Mouse (Mus musculus) heart, embryonic 11.5 days (tissue): ENCODE results near the gene Patj. TPM values are rescaled to one million over a fixed set of nuclear protein-coding genes. Genes with fewer than 3 reads are reported as not detected.

Experiments
- ATAC-seq: fragments of 200-750 bp; cut with Nextera tagmentation; replicated peaks from 2 replicates; pipeline ENCODE4 v1.8.0; 2017; ENCODE audit warnings: moderate library complexity; ENCODE audit not compliant: insufficient number of reproducible peaks, low FRiP score, low TSS enrichment
- H3K27ac ChIP-seq: fragments of 300-500 bp; sonication (generic); 2 replicates; pipeline ENCODE4 v1.5.1; 2014; ENCODE audit warnings: mild to moderate bottlenecking, low read depth, low read length
- H3K27me3 ChIP-seq: fragments of 300-500 bp; sonication (generic); 2 replicates; pipeline ENCODE4 v1.6.1; 2014; ENCODE audit warnings: mild to moderate bottlenecking, low read length, mixed read lengths; ENCODE audit not compliant: control insufficient read depth, insufficient read depth
- H3K36me3 ChIP-seq: fragments of 300-500 bp; sonication (generic); 2 replicates; pipeline ENCODE4 v1.6.1; 2014; ENCODE audit warnings: mild to moderate bottlenecking, low read length, moderate library complexity, mixed read lengths; ENCODE audit not compliant: control insufficient read depth, insufficient read depth
- H3K4me1 ChIP-seq: fragments of 300-500 bp; sonication (generic); 2 replicates; pipeline ENCODE4 v1.6.1; 2014; ENCODE audit warnings: low read length; ENCODE audit not compliant: control insufficient read depth, insufficient read depth
- H3K4me2 ChIP-seq: fragments of 300-500 bp; sonication (generic); 2 replicates; pipeline ENCODE4 v1.6.1; 2014; ENCODE audit warnings: mild to moderate bottlenecking, moderate library complexity
- H3K4me3 ChIP-seq: fragments of 300-500 bp; sonication (generic); 2 replicates; pipeline ENCODE4 v1.5.1; 2014; ENCODE audit warnings: low read depth, low read length
- H3K9ac ChIP-seq: fragments of 300-500 bp; sonication (generic); 2 replicates; pipeline ENCODE4 v1.6.1; 2014; ENCODE audit warnings: mild to moderate bottlenecking, low read depth, low read length, moderate library complexity
- H3K9me3 ChIP-seq: fragments of 300-500 bp; sonication (generic); replicated peaks from 2 replicates; pipeline ENCODE4 v1.6.1; 2016; ENCODE audit warnings: low read length; ENCODE audit not compliant: control insufficient read depth
- WGBS: fragments of 180-500 bp; shearing (Covaris S2); extraction: QIAGEN DNeasy Blood & Tissue Kit; methylation state at CpG from one replicate; pipeline ENCODE4 v1.1.7; 2014; ENCODE audit not compliant: insufficient replicate concordance; 5-methylcytosine and 5-hydroxymethylcytosine counted together
- polyA plus RNA-seq: library from polyadenylated mRNA; unstranded; fragments of >200 nt; fragmentation: Nextera tagmentation; extraction: Ambion mirVana; gene quantifications from 2 replicates; pipeline ENCODE4 v1.2.1, GENCODE M21; 2014

Gene Patj
- polyA plus RNA-seq, 1 experiment from 2014 or later = 9.1 TPM

- Histone ChIP-seq H3K9ac (no peak overlapping the region), H3K4me2 (no peak overlapping the region), H3K4me3 (no peak overlapping the region), H3K9me3 (no peaks in the 10 kb centered on the region), H3K27me3 (no peaks in the 10 kb centered on the region), H3K27ac (no peak overlapping the region), H3K36me3 (no peaks in the 10 kb centered on the region), H3K4me1 (peaks cover 5% of the 10 kb centered on the region)
- ATAC-seq = no peak
- 36% methylated on average over 7 of the region's 7 CpGs for WGBS
Observed at GRCm38 (mm10) chr4:98653650-98654049, 258.1 kb downstream of the Patj start.

GRCm38 (mm10) chr4:98654419-98654821, 258.8 kb downstream of the Patj start:
- Histone ChIP-seq H3K4me2 (no peak overlapping the region), H3K27ac (no peak overlapping the region), H3K9me3 (no peaks in the 10 kb centered on the region), H3K27me3 (no peaks in the 10 kb centered on the region), H3K4me3 (no peak overlapping the region), H3K9ac (no peak overlapping the region), H3K36me3 (no peaks in the 10 kb centered on the region), H3K4me1 (peaks cover 5% of the 10 kb centered on the region)
- 59% methylated on average over 2 of the region's 2 CpGs for WGBS
- ATAC-seq = no peak

GRCm38 (mm10) chr4:98656759-98657158, 261.2 kb downstream of the Patj start:
- H3K4me2 ChIP-seq = no peak overlapping the region
- H3K4me1 ChIP-seq = peaks cover 5% of the 10 kb centered on the region
- no peak for ATAC-seq
- H3K27me3 ChIP-seq = no peaks in the 10 kb centered on the region
- H3K9ac ChIP-seq = no peak overlapping the region
- WGBS = 73% methylated on average over 1 of the region's 1 CpGs
- no peaks in the 10 kb centered on the region for H3K9me3 ChIP-seq
- H3K36me3 ChIP-seq = no peaks in the 10 kb centered on the region
- no peak overlapping the region for H3K27ac ChIP-seq
- H3K4me3 ChIP-seq = no peak overlapping the region

- no peaks in the 10 kb centered on the region for H3K27me3 ChIP-seq
- 75% methylated on average over 2 of the region's 2 CpGs for WGBS
- H3K27ac ChIP-seq = no peak overlapping the region
- no peak overlapping the region for H3K4me2 ChIP-seq
- H3K9me3 ChIP-seq = peaks cover 4% of the 10 kb centered on the region
- H3K9ac ChIP-seq = no peak overlapping the region
- ATAC-seq = no peak
- peaks cover 3% of the 10 kb centered on the region; the same call in 1 of the 2 replicates for H3K36me3 ChIP-seq
- H3K4me3 ChIP-seq = no peak overlapping the region
- no peaks in the 10 kb centered on the region for H3K4me1 ChIP-seq
Observed at GRCm38 (mm10) chr4:98659032-98659431, 263.4 kb downstream of the Patj start.

GRCm38 (mm10) chr4:98660534-98660933, 264.9 kb downstream of the Patj start:
- H3K4me2 ChIP-seq = no peak overlapping the region
- H3K4me3 ChIP-seq = no peak overlapping the region
- H3K36me3 ChIP-seq = peaks cover 3% of the 10 kb centered on the region; the same call in 1 of the 2 replicates
- 71% methylated on average over 2 of the region's 2 CpGs for WGBS
- H3K9me3 ChIP-seq = peaks cover 4% of the 10 kb centered on the region
- H3K9ac ChIP-seq = no peak overlapping the region
- H3K27me3 ChIP-seq = no peaks in the 10 kb centered on the region
- ATAC-seq = no peak
- no peaks in the 10 kb centered on the region for H3K4me1 ChIP-seq
- no peak overlapping the region for H3K27ac ChIP-seq

GRCm38 (mm10) chr4:98665884-98666283, 270.3 kb downstream of the Patj start:
- no peaks in the 10 kb centered on the region for H3K27me3 ChIP-seq
- H3K9ac ChIP-seq = no peak overlapping the region
- WGBS = 88% methylated on average over 7 of the region's 7 CpGs
- no peak overlapping the region for H3K4me2 ChIP-seq
- ATAC-seq = no peak
- peaks cover 3% of the 10 kb centered on the region; the same call in 1 of the 2 replicates for H3K36me3 ChIP-seq
- H3K4me3 ChIP-seq = no peak overlapping the region
- H3K9me3 ChIP-seq = peaks cover 4% of the 10 kb centered on the region
- no peak overlapping the region for H3K27ac ChIP-seq
- peaks cover 6% of the 10 kb centered on the region; the same call in 1 of the 2 replicates for H3K4me1 ChIP-seq

- H3K9me3 ChIP-seq = peaks cover 4% of the 10 kb centered on the region
- no peak for ATAC-seq
- peaks cover 3% of the 10 kb centered on the region; the same call in 1 of the 2 replicates for H3K36me3 ChIP-seq
- no peaks in the 10 kb centered on the region for H3K27me3 ChIP-seq
- no peak overlapping the region for H3K27ac ChIP-seq
- H3K4me3 ChIP-seq = no peak overlapping the region
- no peak overlapping the region for H3K9ac ChIP-seq
- 87% methylated on average over 1 of the region's 1 CpGs for WGBS
- H3K4me1 ChIP-seq = peaks cover 6% of the 10 kb centered on the region; the same call in 1 of the 2 replicates
- no peak overlapping the region for H3K4me2 ChIP-seq
Observed at GRCm38 (mm10) chr4:98666451-98666850, 270.9 kb downstream of the Patj start.

GRCm38 (mm10) chr4:98667009-98667408, 271.4 kb downstream of the Patj start:
- Histone ChIP-seq H3K4me3 (no peak overlapping the region), H3K36me3 (peaks cover 3% of the 10 kb centered on the region; the same call in 1 of the 2 replicates), H3K9me3 (peaks cover 4% of the 10 kb centered on the region), H3K27ac (no peak overlapping the region), H3K9ac (no peak overlapping the region), H3K4me1 (peaks cover 6% of the 10 kb centered on the region; the same call in 1 of the 2 replicates), H3K4me2 (no peak overlapping the region), H3K27me3 (no peaks in the 10 kb centered on the region)
- no peak for ATAC-seq
- WGBS = 80% methylated on average over 3 of the region's 3 CpGs

GRCm38 (mm10) chr4:98677506-98677905, 281.9 kb downstream of the Patj start:
- H3K27ac ChIP-seq = no peak overlapping the region
- H3K4me3 ChIP-seq = no peak overlapping the region
- H3K4me1 ChIP-seq = no peaks in the 10 kb centered on the region
- H3K4me2 ChIP-seq = no peak overlapping the region
- no peak for ATAC-seq
- no peak overlapping the region for H3K9ac ChIP-seq
- peaks cover 2% of the 10 kb centered on the region; the same call in 1 of the 2 replicates for H3K36me3 ChIP-seq
- WGBS = 72% methylated on average over 9 of the region's 9 CpGs
- H3K27me3 ChIP-seq = no peaks in the 10 kb centered on the region
- H3K9me3 ChIP-seq = no peaks in the 10 kb centered on the region
